ENCODE assay signal across 9 mouse cellular contexts in the genomic region with DNA sequence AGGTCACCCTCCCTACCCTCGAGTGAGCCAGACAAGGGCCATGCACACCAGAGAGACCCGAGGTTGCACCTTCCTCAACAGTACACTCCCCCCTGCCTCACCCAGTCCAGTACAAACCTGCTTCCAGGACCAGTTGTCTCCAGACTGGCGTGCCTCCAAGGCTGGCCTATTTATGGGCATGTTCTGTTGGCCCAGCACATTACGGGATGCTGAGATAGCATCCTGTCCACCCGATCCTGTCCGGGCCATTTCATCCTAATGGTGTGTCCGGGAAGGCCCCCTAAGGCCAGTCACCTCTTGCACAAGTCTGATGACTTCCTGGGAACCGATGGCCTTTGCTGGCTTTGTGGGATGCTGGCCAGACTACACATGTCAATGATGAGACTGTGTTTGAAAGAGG. TPM values are rescaled to one million over a fixed set of nuclear protein-coding genes. Genes with fewer than 3 reads are reported as not detected.
A peak's percentile ranks its signal among the peaks of the same experiment; 100 is the strongest.
DNase-seq lines count a peak whose midpoint lies in the region; ATAC-seq lines count a peak whose summit lies in the region.
"Had no signal": no experiment of that assay in that cellular context is flagged by ENCODE, and none has a peak within 500 bp of the region (broad histone marks: within the 10 kb centered on the region; RNA-seq: fewer than 3 reads in every experiment).

A gene (minus strand): TSS at position 146 of the 400 bp plus-strand sequence.

- peaks cover 24% of the 10 kb centered on the region for H3K4me1 ChIP-seq in kidney, embryonic 15.5 days
- peaks cover 7% of the 10 kb centered on the region for H3K4me1 ChIP-seq in forebrain, embryonic 10.5 days

- peak; percentile 48 for DNase-seq in kidney, adult 11 months
- DNase-seq in adrenal gland, postnatal 36 days, result peak; percentile 25 to 41
- peak; percentile 74 for DNase-seq in kidney, postnatal 10 days
- DNase-seq in forebrain, embryonic 10.5 days (ENCODE audit: extremely low spot score, low spot score), result no peak
- no peak for DNase-seq in frontal cortex, postnatal 25 days (ENCODE audit: low spot score in 2 of 2)

- H3K4me3 ChIP-seq in kidney, embryonic 15.5 days (replicated peaks), result no peak within 1 kb of the TSS
- no peak within 1 kb of the TSS for H3K4me3 ChIP-seq in forebrain, embryonic 10.5 days
- H3K4me3 ChIP-seq: limb, embryonic 15.5 days had no signal

- WGBS in kidney, embryonic 15.5 days, result 73% methylated on average over 8 of the region's 8 CpGs
- 93% methylated on average over 8 of the region's 8 CpGs for WGBS in forebrain, embryonic 10.5 days

- H3K36me3 ChIP-seq in kidney, embryonic 15.5 days, result no peaks in the 10 kb centered on the region; the same call in 1 of the 2 replicates
- no peaks in the 10 kb centered on the region for H3K36me3 ChIP-seq in forebrain, embryonic 10.5 days (replicated peaks)
- H3K36me3 ChIP-seq: limb, embryonic 15.5 days had no signal

- 0 out of 2 replicates have a peak, but pooled peaks cover 11% of the 10 kb centered on the region for H3K27me3 ChIP-seq in kidney, embryonic 15.5 days
- peaks cover 4% of the 10 kb centered on the region for H3K27me3 ChIP-seq in forebrain, embryonic 10.5 days (ENCODE audit: poor library complexity, severe bottlenecking)
- H3K27me3 ChIP-seq: limb, embryonic 15.5 days had no signal

- H3K4me2 ChIP-seq in kidney, embryonic 15.5 days, result no peak within 1 kb of the TSS

- no peak within 1 kb of the TSS for H3K9ac ChIP-seq in kidney, embryonic 15.5 days
- H3K9ac ChIP-seq: limb, embryonic 15.5 days had no signal

- ATAC-seq in kidney, embryonic 15.5 days (replicated peaks; ENCODE audit: low FRiP score), result no peak
- ATAC-seq in erythroid progenitor cell, adult 5-6 weeks (replicated peaks; ENCODE audit: low FRiP score, poor library complexity, severe bottlenecking), result 0 out of 2 replicates have a peak, but pooled peaks have one; percentile 29
- no peak for ATAC-seq in granulocyte monocyte progenitor cell, adult 5-6 weeks (replicated peaks; ENCODE audit: poor library complexity, severe bottlenecking)

- no peaks in the 10 kb centered on the region for H3K9me3 ChIP-seq in kidney, embryonic 15.5 days (replicated peaks)
- no peaks in the 10 kb centered on the region for H3K9me3 ChIP-seq in forebrain, embryonic 10.5 days
- H3K9me3 ChIP-seq: limb, embryonic 15.5 days had no signal

- H3K27ac ChIP-seq in kidney, embryonic 15.5 days, result no peak within 1 kb of the TSS
- no peak within 1 kb of the TSS for H3K27ac ChIP-seq in forebrain, embryonic 10.5 days
- H3K27ac ChIP-seq: limb, embryonic 15.5 days had no signal

RNA-seq across cellular contexts. Expression of the gene that starts here (rescaled TPM):
- polyA plus RNA-seq in kidney, embryonic 15.5 days (2015; fragmentation: Nextera tagmentation; extraction: Ambion mirVana), result 1.1 and 1.2 TPM in 2 replicates
- 1 to 10 TPM in 1 of 2 experiments, not detected in 1; 1.9 TPM for total RNA-seq in adrenal gland, postnatal 36 days (2021)
- total RNA-seq in erythroid progenitor cell, adult 5-6 weeks (2015; ENCODE audit: low replicate concordance), result not detected in 2 replicates
- total RNA-seq in erythroid progenitor cell, adult 5-6 weeks (2017; ENCODE audit: low replicate concordance), result not detected in 2 replicates
- polyA plus RNA-seq in forebrain, embryonic 10.5 days (2016; fragmentation: Nextera tagmentation; extraction: Ambion mirVana), result 1.0 TPM in 2 replicates
- total RNA-seq in granulocyte monocyte progenitor cell, adult 5-6 weeks (2014; fragmentation: Nextera tagmentation), result not detected in 2 replicates
- not detected in 2 replicates for total RNA-seq in granulocyte monocyte progenitor cell, adult 5-6 weeks (2017)

Comparison
In these comparisons a context has a peak if more than half of its experiments do, and no peak if none do; other contexts are left out.
1. Peak in ATAC-seq in erythroid progenitor cell, adult 5-6 weeks; RNA of the gene not detected or under 1 TPM.
2. DNase-seq: peak in kidney, adult 11 months (single experiment), adrenal gland, postnatal 36 days (2 of 2) and kidney, postnatal 10 days (single experiment); none in forebrain, embryonic 10.5 days (single experiment) and frontal cortex, postnatal 25 days (0 of 2).